Mouse (Mus musculus) forebrain, embryonic 13.5 days (tissue): ENCODE measurements around the gene Wdr5. TPM values are rescaled to one million over a fixed set of nuclear protein-coding genes. Genes with fewer than 3 reads are reported as not detected.
"Not testable (repeated sequence)": the region's sequence is repeated elsewhere in the genome, so short reads cannot be mapped to it uniquely, and the experiment has no call there.

ENCODE experiments used
- ATAC-seq: fragments of 200-750 bp; cut with Nextera tagmentation; 2 replicates; pipeline ENCODE4 v1.8.0; 2017
- H3K27ac ChIP-seq: fragments of 300-500 bp; sonication (generic); 2 replicates; pipeline ENCODE4 v1.5.1; 2015; ENCODE audit warnings: inconsistent platforms, mild to moderate bottlenecking, moderate library complexity
- H3K27me3 ChIP-seq: fragments of 300-500 bp; sonication (generic); 2 replicates; pipeline ENCODE4 v1.6.1; 2015; ENCODE audit warnings: mild to moderate bottlenecking, inconsistent platforms
- H3K36me3 ChIP-seq: fragments of 300-500 bp; sonication (generic); 2 replicates; pipeline ENCODE4 v1.6.1; 2015; ENCODE audit warnings: mild to moderate bottlenecking, inconsistent platforms; ENCODE audit not compliant: poor library complexity, severe bottlenecking
- H3K4me1 ChIP-seq: fragments of 300-500 bp; sonication (generic); 2 replicates; pipeline ENCODE4 v1.6.1; 2015; ENCODE audit warnings: inconsistent platforms
- H3K4me2 ChIP-seq: fragments of 300-500 bp; sonication (generic); 2 replicates; pipeline ENCODE4 v1.6.1; 2015; ENCODE audit warnings: inconsistent platforms, mild to moderate bottlenecking, moderate library complexity
- H3K4me3 ChIP-seq: fragments of 300-500 bp; sonication (generic); 2 replicates; pipeline ENCODE4 v1.5.1; 2015; ENCODE audit warnings: mild to moderate bottlenecking, inconsistent platforms
- H3K9ac ChIP-seq: fragments of 300-500 bp; sonication (generic); 2 replicates; pipeline ENCODE4 v1.6.1; 2015; ENCODE audit warnings: mild to moderate bottlenecking, inconsistent platforms
- H3K9me3 ChIP-seq: fragments of 300-500 bp; sonication (generic); replicated peaks from 2 replicates; pipeline ENCODE4 v1.6.1; 2016; ENCODE audit warnings: inconsistent platforms
- WGBS: fragments of 180-500 bp; shearing (Covaris S2); methylation state at CpG from one replicate; pipeline ENCODE4 v1.1.7; 2015; 5-methylcytosine and 5-hydroxymethylcytosine counted together
- polyA plus RNA-seq: library from polyadenylated mRNA; unstranded; fragments of >200 nt; fragmentation: Nextera tagmentation; extraction: Ambion mirVana; gene quantifications from 2 replicates; pipeline ENCODE4 v1.2.1, GENCODE M21; 2015

Wdr5 gene
- polyA plus RNA-seq, 1 experiment from 2014 or later, result 54.0 TPM

DNA sequence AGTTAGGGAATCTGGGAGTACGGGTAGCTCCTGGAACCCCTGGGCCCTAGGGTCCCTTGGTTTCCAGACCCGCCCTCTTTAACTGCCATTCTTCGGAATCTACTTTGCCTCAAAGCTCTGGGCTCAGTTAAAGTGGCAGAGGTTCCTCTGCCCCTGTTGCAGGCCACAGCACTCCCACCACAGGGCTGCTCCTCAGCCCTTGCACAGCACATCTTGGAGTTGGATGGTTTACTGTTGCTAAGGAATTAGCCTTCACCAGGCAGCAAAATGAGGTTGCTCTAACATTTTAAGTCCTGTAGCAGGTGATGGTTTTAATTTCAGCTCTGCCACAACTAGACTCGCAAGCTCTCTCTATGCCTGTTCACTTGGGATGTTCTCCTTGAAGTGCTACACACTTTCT lies 7.4 kb upstream of the Wdr5 start, which contains the start of gene Brd3:
Brd3 (minus strand) TSS at position 101 of the 400 bp plus-strand sequence.
- no peaks in the 10 kb centered on the region for H3K4me1 ChIP-seq
- no peak within 1 kb of the TSS for H3K9ac ChIP-seq
- no peak within 1 kb of the TSS for H3K4me2 ChIP-seq
- ATAC-seq, result no peak
- H3K9me3 ChIP-seq, result peaks cover 6% of the 10 kb centered on the region; the same call in 1 of the 2 replicates
- no peaks in the 10 kb centered on the region for H3K36me3 ChIP-seq
- no peaks in the 10 kb centered on the region for H3K27me3 ChIP-seq
- no peak within 1 kb of the TSS for H3K4me3 ChIP-seq
- 64% methylated on average over 4 of the region's 4 CpGs for WGBS
- H3K27ac ChIP-seq, result no peak within 1 kb of the TSS

DNA sequence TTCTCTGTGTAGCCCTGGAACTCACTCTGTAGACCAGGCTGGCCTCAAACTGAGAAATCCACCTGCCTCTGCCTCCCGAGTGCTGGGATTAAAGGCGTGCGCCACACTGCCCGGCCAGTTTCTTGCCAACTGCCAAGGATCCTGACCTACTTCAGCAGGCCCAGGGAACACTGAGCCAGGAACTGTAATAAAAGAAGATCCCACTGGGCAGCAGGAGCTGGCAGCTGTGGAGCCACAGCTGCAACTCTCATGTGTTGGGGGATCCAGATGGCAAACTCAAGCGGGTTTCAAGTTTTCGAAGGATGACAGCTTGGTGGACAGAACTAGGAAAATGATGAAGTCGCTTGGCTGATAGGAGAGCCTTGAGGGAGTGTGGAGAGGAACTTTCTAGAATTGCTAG lies 4.3 kb upstream of the Wdr5 start:
- peaks cover 6% of the 10 kb centered on the region; the same call in 1 of the 2 replicates for H3K9me3 ChIP-seq
- H3K4me2 ChIP-seq, result no peak overlapping the region
- peaks cover 12% of the 10 kb centered on the region for H3K4me1 ChIP-seq
- no peak for ATAC-seq
- H3K36me3 ChIP-seq, result no peaks in the 10 kb centered on the region
- WGBS, result 96% methylated on average over 7 of the region's 7 CpGs
- no peaks in the 10 kb centered on the region for H3K27me3 ChIP-seq
- no peak overlapping the region for H3K9ac ChIP-seq
- H3K4me3 ChIP-seq, result no peak overlapping the region
- H3K27ac ChIP-seq, result no peak overlapping the region

DNA sequence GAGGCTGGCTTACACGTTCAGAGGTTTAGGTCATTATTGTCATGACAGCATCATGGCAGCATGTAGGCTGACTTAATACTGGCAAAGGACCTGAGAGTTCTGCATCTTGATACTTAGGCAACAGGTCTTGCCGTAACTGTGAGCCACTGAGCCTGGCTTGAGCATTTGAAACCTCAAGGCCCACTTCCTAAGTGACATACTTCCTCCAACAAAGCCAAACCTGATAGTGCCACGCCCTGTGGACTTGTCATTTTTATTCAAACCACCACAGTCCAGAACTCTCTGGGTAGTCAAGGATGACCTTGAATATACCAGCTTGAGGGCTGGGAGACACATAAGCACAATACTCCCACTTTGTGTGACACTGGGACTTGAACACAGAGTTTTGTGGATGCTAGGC lies 2.0 kb upstream of the Wdr5 start:
- no peak overlapping the region for H3K9ac ChIP-seq
- H3K4me3 ChIP-seq, result no peak overlapping the region
- no peak for ATAC-seq
- H3K4me2 ChIP-seq, result no peak overlapping the region
- no peak overlapping the region for H3K27ac ChIP-seq
- peaks cover 6% of the 10 kb centered on the region; the same call in 1 of the 2 replicates for H3K9me3 ChIP-seq
- no peaks in the 10 kb centered on the region for H3K27me3 ChIP-seq
- H3K36me3 ChIP-seq, result no peaks in the 10 kb centered on the region
- 92% methylated on average over 3 of the region's 3 CpGs for WGBS
- peaks cover 31% of the 10 kb centered on the region for H3K4me1 ChIP-seq

DNA sequence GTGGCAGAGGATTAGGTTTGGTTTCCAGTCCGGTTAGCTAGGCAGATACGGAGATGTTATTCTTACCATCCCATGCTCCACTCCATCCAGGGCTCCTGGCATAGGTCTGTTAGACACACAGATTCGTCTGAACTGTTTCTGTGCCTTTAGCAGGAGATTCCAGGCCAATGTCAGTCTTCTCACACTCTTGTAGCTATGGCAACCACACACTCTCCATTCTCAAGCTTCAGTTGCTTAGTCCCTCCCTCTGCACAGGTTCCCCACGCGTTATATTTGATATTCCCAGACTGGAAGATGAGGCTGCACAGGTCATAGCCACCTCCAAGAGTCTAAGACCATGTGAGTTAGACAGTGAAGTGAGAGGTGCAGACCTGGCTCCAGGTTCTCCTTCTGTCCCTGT lies 1.1 kb upstream of the Wdr5 start:
- H3K4me3 ChIP-seq, result peak overlapping the region; percentile 97; the same call in 1 of the 2 replicates
- peaks cover 6% of the 10 kb centered on the region; the same call in 1 of the 2 replicates for H3K9me3 ChIP-seq
- 74% methylated on average over 5 of the region's 5 CpGs for WGBS
- H3K27me3 ChIP-seq, result no peaks in the 10 kb centered on the region
- H3K36me3 ChIP-seq, result peaks cover 9% of the 10 kb centered on the region; the same call in 1 of the 2 replicates
- ATAC-seq, result no peak
- peak overlapping the region; percentile 94 for H3K9ac ChIP-seq
- peaks cover 31% of the 10 kb centered on the region for H3K4me1 ChIP-seq
- peak overlapping the region; percentile 98 for H3K4me2 ChIP-seq
- 0 out of 2 replicates have a peak overlapping the region, but pooled peaks have one; percentile 76 for H3K27ac ChIP-seq

DNA sequence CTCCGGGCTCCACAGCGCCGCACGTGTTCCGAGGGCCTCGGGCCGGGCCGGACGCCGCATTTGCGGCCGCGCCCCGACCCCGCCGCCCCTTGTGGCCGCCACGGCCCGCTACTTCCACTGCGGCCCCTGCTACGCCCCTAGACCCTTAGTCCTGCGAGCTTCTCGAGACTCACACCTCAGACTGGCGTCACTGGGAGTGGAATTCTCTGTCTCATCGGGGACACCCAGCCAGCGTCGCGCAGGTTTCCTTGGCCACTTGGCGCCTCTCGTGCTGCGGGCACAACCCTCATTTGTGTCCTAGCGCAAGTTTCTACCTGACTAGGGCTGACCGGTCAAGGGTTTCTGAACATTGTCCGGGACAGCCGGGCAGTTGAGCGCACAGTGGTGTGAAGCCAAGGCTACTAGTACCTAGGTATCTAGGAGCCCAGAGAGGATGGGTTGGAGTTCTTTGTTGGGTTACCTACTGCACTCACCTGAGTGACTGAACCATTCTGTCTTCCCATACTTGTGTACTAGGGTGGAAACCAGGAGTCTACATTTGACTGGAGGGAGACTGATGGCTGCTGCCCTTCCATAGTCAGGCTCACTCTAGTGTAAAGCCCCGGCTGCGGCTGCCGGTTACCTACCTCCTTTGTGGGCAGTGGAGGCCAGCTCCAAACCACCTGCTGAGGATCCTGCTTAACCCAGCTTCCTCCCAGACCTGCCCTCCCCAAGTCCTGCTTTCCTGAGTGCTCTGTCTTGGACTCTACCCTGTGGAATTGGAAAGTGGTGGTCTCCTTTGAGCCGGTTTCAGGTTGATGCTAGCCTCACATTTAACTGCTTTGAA lies 597 bp downstream of the Wdr5 start:
- H3K9ac ChIP-seq, result peak overlapping the region; percentile 94
- H3K27me3 ChIP-seq, result no peaks in the 10 kb centered on the region
- peaks cover 26% of the 10 kb centered on the region for H3K36me3 ChIP-seq
- no peak; the same call in none of the 2 replicates for ATAC-seq
- peaks cover 6% of the 10 kb centered on the region; the same call in 1 of the 2 replicates for H3K9me3 ChIP-seq
- under 1% methylated on average over 39 of the region's 40 CpGs for WGBS
- H3K4me1 ChIP-seq, result peaks cover 31% of the 10 kb centered on the region
- H3K27ac ChIP-seq, result peak overlapping the region; percentile 76
- H3K4me3 ChIP-seq, result peak overlapping the region; percentile 97
- peak overlapping the region; percentile 98 for H3K4me2 ChIP-seq

DNA sequence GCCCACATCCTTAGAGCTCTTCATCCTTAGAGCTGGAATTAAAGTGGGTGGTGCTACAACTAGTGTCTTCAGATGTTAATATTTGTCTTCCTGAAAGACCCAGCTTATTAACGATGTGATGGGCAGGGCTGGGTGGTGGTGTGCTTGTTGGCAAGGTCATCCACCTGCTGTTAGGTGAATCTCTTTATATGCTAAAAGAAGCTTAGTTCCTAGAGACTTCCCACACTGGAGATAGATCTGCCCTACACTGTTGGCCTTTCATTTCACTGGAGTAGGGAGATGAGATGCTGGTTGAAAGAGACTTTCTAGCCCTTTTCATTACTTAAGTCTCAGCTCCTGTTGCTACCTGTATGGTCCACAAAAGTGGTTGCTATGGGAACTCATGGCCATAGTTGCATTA lies 1.3 kb downstream of the Wdr5 start:
- peaks cover 6% of the 10 kb centered on the region; the same call in 1 of the 2 replicates for H3K9me3 ChIP-seq
- peaks cover 31% of the 10 kb centered on the region for H3K4me1 ChIP-seq
- no peaks in the 10 kb centered on the region for H3K27me3 ChIP-seq
- H3K27ac ChIP-seq, result no peak overlapping the region
- 0% methylated on average over 1 of the region's 1 CpGs for WGBS
- H3K36me3 ChIP-seq, result peaks cover 33% of the 10 kb centered on the region
- H3K9ac ChIP-seq, result peak overlapping the region; percentile 94
- H3K4me3 ChIP-seq, result peak overlapping the region; percentile 97
- ATAC-seq, result no peak
- H3K4me2 ChIP-seq, result peak overlapping the region; percentile 98

DNA sequence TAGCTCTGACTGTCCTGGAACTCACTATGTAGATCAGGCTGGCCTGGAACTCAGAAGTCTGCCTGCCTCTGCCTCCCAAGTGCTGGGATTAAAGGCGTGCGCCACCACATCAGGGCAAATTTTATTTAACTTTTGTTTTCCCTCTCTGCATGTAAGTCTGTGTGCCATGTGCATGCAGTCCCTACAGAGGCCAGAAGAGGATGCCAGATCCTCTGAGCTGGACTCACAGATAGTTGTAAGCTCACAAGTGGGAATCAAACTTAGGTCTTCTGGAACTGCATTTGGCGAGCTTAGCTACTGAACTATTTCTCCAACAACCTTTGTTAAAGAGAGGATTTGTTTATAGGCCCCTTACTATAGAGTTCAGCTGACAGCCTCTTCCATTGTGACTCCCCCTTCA lies 3.3 kb downstream of the Wdr5 start:
- Histone ChIP-seq H3K4me3 (no peak overlapping the region), H3K9ac (no peak overlapping the region), H3K9me3 (no peaks in the 10 kb centered on the region), H3K36me3 (peaks cover 53% of the 10 kb centered on the region), H3K27ac (no peak overlapping the region), H3K4me2 (no peak overlapping the region), H3K27me3 (no peaks in the 10 kb centered on the region), H3K4me1 (peaks cover 31% of the 10 kb centered on the region)
- 86% methylated on average over 3 of the region's 3 CpGs for WGBS
- no peak for ATAC-seq

DNA sequence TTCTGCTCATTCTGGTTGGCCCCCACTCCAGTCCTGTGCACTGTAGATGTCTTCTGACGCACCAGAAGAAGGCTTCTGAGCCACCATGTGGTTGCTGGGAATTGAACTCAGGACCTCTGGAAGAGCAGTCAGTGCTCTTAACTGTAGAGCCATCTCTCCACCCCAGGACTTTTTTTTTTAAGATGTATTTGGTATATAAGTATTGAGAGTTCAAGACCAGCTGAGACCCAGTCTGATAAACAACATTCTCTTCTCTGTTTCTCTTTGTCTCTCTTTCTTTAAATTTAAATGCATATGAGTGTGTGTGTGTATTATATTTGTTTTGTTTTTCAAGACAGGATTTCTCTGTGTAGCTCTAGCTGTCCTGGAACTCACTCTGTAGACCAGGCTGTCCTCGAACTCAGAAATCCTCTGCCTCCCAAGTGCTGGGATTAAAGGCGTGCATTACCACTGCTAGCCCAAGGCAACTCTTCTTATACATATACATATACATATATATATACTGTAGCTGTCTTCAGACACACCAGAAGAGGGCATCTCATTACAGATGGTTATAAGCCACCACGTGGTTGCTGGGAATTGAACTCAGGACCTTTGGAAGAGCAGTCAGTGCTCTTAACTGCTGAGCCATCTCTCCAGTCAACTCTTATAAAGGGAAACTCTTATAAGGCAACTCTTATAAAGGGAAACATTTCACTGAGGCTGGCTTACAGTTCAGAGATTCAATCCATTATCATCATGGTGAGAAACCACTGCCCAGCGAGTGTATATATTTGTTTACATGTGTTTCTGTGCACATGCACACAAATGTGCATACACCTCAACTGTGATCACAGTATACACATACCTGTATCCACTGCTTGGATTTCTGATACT lies 23.7 kb downstream of the Wdr5 start:
- Histone ChIP-seq H3K36me3 (peaks cover 33% of the 10 kb centered on the region), H3K9ac (peak overlapping the region; percentile 40), H3K4me1 (peaks cover 16% of the 10 kb centered on the region), H3K27ac (peak overlapping the region; percentile 89), H3K4me2 (peak overlapping the region; percentile 45)
- not testable (repeated sequence) for H3K27me3 ChIP-seq, H3K4me3 ChIP-seq, H3K9me3 ChIP-seq, ATAC-seq
- WGBS, result 67% methylated on average over 5 of the region's 5 CpGs

DNA sequence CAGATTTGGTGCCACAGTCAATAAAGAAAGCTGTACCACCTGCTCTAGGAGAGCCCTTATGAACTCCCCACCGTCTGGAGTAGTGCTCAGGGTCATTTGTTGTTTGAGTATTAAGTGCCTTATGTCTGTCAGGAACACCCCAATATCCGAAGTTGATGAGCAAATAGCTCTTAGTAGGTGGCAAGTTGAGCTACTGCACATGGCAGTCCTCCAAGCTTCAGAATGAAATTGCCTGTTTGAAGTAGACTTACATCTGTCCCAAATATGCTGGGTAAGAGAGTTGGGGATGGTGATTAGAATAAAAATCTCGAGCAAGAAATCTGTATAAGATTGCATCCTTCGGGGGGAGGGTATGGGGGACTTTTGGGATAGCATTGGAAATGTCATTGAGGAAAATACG lies 24.4 kb downstream of the Wdr5 start:
- peak overlapping the region; percentile 45 for H3K4me2 ChIP-seq
- no peak for ATAC-seq
- no peaks in the 10 kb centered on the region for H3K27me3 ChIP-seq
- peaks cover 16% of the 10 kb centered on the region for H3K4me1 ChIP-seq
- peaks cover 27% of the 10 kb centered on the region for H3K36me3 ChIP-seq
- no peaks in the 10 kb centered on the region for H3K9me3 ChIP-seq
- 21% methylated on average over 5 of the region's 5 CpGs for WGBS
- H3K4me3 ChIP-seq, result peak overlapping the region; percentile 41
- peak overlapping the region; percentile 89 for H3K27ac ChIP-seq
- H3K9ac ChIP-seq, result peak overlapping the region; percentile 40

DNA sequence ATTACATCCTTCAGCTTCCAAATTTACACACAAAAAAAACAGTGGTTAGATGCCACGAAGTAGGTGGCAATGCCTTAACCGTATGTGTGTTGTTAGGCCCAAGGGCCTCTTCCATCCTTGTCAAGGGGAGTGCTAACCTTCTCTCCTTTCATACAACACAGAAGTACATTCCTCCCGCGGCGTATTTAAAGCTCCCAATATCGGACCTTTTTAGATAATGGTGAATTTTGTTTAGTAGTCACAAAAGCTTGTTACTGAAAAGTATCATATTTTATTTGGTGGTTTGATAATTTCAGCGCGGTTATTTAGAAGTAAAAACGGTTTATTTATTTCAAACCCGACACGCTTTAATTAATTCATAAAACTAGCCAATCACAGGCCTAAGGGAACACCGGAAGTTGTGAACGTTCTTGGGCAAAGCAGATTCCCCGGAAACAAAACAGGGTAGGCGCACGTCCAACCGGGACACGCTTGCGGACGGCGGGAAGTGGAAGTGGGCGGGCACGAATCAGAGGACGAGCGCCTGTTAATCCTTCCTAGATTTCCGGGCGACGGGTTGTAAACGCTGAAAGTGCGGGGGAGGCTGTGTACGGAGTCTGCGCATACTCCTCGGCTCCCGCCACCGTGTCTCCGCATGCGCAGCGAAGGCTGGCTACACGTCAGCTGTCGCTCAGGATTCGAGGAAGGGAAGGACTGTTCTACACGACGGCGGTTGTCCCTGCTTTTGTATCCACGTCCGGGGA lies 25.0 kb downstream of the Wdr5 start:
- H3K9me3 ChIP-seq, result no peaks in the 10 kb centered on the region
- WGBS, result under 1% methylated on average over 46 of the region's 46 CpGs
- peak; percentile 98 for ATAC-seq
- peak overlapping the region; percentile 89 for H3K27ac ChIP-seq
- H3K27me3 ChIP-seq, result no peaks in the 10 kb centered on the region
- peaks cover 21% of the 10 kb centered on the region for H3K36me3 ChIP-seq
- peaks cover 16% of the 10 kb centered on the region for H3K4me1 ChIP-seq
- peak overlapping the region; percentile 41 for H3K4me3 ChIP-seq
- peak overlapping the region; percentile 66 for H3K9ac ChIP-seq
- peak overlapping the region; percentile 67 for H3K4me2 ChIP-seq

DNA sequence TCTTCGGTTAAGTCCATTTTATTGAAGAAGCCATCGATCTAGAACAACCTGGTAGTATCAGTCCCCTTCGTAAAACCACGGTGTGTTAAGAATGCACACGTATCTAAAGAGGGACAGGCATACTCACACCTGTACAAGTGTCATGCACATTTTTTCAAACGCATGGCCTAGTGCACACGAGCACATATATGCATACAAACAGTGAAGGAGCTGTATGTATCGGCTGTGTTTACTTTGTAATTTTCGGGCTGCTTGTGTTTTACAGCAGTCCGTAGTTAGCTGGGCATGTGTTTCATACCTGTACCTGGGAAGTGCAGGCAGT lies 25.5 kb downstream of the Wdr5 start:
- peaks cover 16% of the 10 kb centered on the region for H3K4me1 ChIP-seq
- peak overlapping the region; percentile 67 for H3K4me2 ChIP-seq
- peak overlapping the region; percentile 41 for H3K4me3 ChIP-seq
- 30% methylated on average over 10 of the region's 10 CpGs for WGBS
- H3K9me3 ChIP-seq, result no peaks in the 10 kb centered on the region
- H3K27ac ChIP-seq, result peak overlapping the region; percentile 89
- H3K36me3 ChIP-seq, result peaks cover 15% of the 10 kb centered on the region
- H3K27me3 ChIP-seq, result no peaks in the 10 kb centered on the region
- ATAC-seq, result no peak; the same call in 1 of the 2 replicates
- H3K9ac ChIP-seq, result peak overlapping the region; percentile 66
